Mouse (Mus musculus): ENCODE data around the gene Pde7b.

GRCm38 (mm10) chr10:20472007-20472406 is 252.9 kb downstream of the Pde7b start:
- no peak for TF ChIP-seq CTCF (IDR thresholded peaks at IDR 0.05; ENCODE audit: low read depth, low read length)
- TF ChIP-seq POLR2A (IDR thresholded peaks at IDR 0.05; ENCODE audit: borderline replicate concordance, low read depth, low read length): no peak
